Mouse (Mus musculus) hindbrain, embryonic 11.5 days (tissue): ENCODE measurements at regions not wholly inside any gene's neighbourhood (a gene's known extent, or its start where the extent isn't known, plus 50 kb on each side); places are given as distances from the start of the nearest gene placed in this dataset.

ENCODE experiments used
- ATAC-seq: fragments of 200-750 bp; cut with Nextera tagmentation; 2 replicates; pipeline ENCODE4 v1.8.0; 2017; ENCODE audit warnings: mild to moderate bottlenecking, moderate TSS enrichment, moderate library complexity; ENCODE audit not compliant: low FRiP score
- DNase-seq: peaks from one replicate; pipeline ENCODE4 v3.0.0-alpha.2; 2015; ENCODE audit warnings: low spot score
- H3K27ac ChIP-seq: fragments of 300-500 bp; sonication (generic); 2 replicates; pipeline ENCODE4 v1.5.1; 2014; ENCODE audit warnings: mild to moderate bottlenecking, low read depth, low read length
- H3K27me3 ChIP-seq: fragments of 300-500 bp; sonication (generic); 2 replicates; pipeline ENCODE4 v1.6.1; 2014; ENCODE audit warnings: mild to moderate bottlenecking, low read length, moderate library complexity, mixed read lengths; ENCODE audit not compliant: control insufficient read depth, insufficient read depth
- H3K36me3 ChIP-seq: fragments of 300-500 bp; sonication (generic); 2 replicates; pipeline ENCODE4 v1.6.1; 2014; ENCODE audit warnings: mild to moderate bottlenecking, low read length, moderate library complexity, mixed read lengths; ENCODE audit not compliant: control insufficient read depth, insufficient read depth
- H3K4me1 ChIP-seq: fragments of 300-500 bp; sonication (generic); replicated peaks from 2 replicates; pipeline ENCODE4 v1.6.1; 2014; ENCODE audit warnings: low read length, mixed read lengths; ENCODE audit not compliant: control insufficient read depth, insufficient read depth
- H3K4me2 ChIP-seq: fragments of 300-500 bp; sonication (generic); replicated peaks from 2 replicates; pipeline ENCODE4 v1.6.1; 2014; ENCODE audit warnings: mild to moderate bottlenecking, low read depth, low read length
- H3K4me3 ChIP-seq: fragments of 300-500 bp; sonication (generic); 2 replicates; pipeline ENCODE4 v1.5.1; 2014; ENCODE audit warnings: low read depth, low read length
- H3K9ac ChIP-seq: fragments of 300-500 bp; sonication (generic); 2 replicates; pipeline ENCODE4 v1.6.1; 2014; ENCODE audit warnings: low read depth, low read length
- H3K9me3 ChIP-seq: fragments of 300-500 bp; sonication (generic); 2 replicates; pipeline ENCODE4 v1.6.1; 2016; ENCODE audit warnings: low read length; ENCODE audit not compliant: control insufficient read depth
- WGBS: fragments of 180-500 bp; shearing (Covaris S2); extraction: QIAGEN DNeasy Blood & Tissue Kit; methylation state at CpG from one replicate; pipeline ENCODE4 v1.1.7; 2014; 5-methylcytosine and 5-hydroxymethylcytosine counted together

- DNase-seq (no peak), ATAC-seq (no peak)
- Histone ChIP-seq H3K36me3 (no peaks in the 10 kb centered on the region), H3K4me2 (no peak overlapping the region), H3K27me3 (no peaks in the 10 kb centered on the region), H3K9me3 (no peaks in the 10 kb centered on the region), H3K4me1 (no peaks in the 10 kb centered on the region), H3K9ac (no peak overlapping the region), H3K4me3 (no peak overlapping the region), H3K27ac (no peak overlapping the region)
- 36% methylated on average over 3 of the region's 3 CpGs for WGBS
Observed at GRCm38 (mm10) chr16:97234321-97234720, 63.8 kb upstream of the Dscam start.

- ATAC-seq (no peak), DNase-seq (no peak)
- H3K27me3 ChIP-seq: no peaks in the 10 kb centered on the region
- H3K4me1 ChIP-seq: no peaks in the 10 kb centered on the region
- no peak overlapping the region for H3K4me2 ChIP-seq
- H3K4me3 ChIP-seq: no peak overlapping the region
- H3K9ac ChIP-seq: no peak overlapping the region
- no peaks in the 10 kb centered on the region for H3K36me3 ChIP-seq
- WGBS: 87% methylated on average over 5 of the region's 5 CpGs
- H3K27ac ChIP-seq: no peak overlapping the region
- no peaks in the 10 kb centered on the region for H3K9me3 ChIP-seq
Observed at GRCm38 (mm10) chr16:97239626-97240025, 69.1 kb upstream of the Dscam start.

DNA sequence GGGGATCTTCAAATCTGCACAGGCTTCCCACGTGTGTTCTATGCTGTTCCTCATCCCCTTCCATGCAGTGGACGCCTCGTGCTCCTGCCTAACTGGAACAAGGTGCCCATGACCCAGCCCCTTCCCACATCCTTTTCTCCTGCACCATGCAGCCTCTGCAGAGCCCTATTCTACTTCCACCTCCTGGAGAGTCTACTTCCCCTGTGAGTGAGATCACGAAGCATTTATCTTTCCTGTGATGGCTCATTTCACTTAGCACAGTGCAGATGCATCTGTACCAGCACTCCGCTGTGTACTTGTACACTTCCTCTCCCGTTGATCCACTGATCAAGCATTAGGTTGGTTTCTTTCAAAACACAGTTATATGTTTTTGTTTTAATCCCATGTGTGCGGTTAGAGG lies 69.5 kb upstream of the Dscam start:
- ATAC-seq (no peak), DNase-seq (no peak)
- H3K9me3 ChIP-seq: no peaks in the 10 kb centered on the region
- no peak overlapping the region for H3K9ac ChIP-seq
- H3K4me3 ChIP-seq: no peak overlapping the region
- 82% methylated on average over 7 of the region's 7 CpGs for WGBS
- no peaks in the 10 kb centered on the region for H3K36me3 ChIP-seq
- H3K4me1 ChIP-seq: no peaks in the 10 kb centered on the region
- H3K27me3 ChIP-seq: no peaks in the 10 kb centered on the region
- H3K27ac ChIP-seq: no peak overlapping the region
- no peak overlapping the region for H3K4me2 ChIP-seq

DNA sequence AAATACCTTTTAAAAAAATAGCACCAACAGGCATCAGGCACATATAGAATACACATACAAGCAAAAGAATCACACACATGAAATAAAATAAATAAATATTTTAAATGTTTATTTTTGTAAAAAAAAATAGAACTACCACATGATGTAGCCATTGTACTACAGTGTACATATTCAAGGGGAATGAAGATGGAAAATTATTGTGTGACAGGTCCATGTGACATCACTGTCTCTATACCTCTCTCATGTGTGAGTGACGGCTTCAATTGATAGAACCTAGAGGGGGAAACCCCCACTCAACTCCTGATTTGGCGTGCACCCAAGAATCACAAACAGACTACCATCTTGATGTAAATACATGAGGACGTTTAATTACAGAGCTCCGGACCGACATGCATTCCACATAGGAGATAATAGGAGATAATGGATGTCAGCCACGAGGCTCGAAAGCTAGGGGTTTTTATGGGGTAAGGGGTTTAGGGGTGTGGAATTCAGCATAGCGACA lies 70.4 kb upstream of the Dscam start:
- Histone ChIP-seq H3K9me3 (no peaks in the 10 kb centered on the region), H3K27me3 (no peaks in the 10 kb centered on the region), H3K27ac (no peak overlapping the region), H3K4me3 (no peak overlapping the region), H3K4me1 (no peaks in the 10 kb centered on the region), H3K36me3 (no peaks in the 10 kb centered on the region), H3K9ac (no peak overlapping the region), H3K4me2 (no peak overlapping the region)
- DNase-seq: no peak
- WGBS: 93% methylated on average over 8 of the region's 8 CpGs
- ATAC-seq: no peak

DNA sequence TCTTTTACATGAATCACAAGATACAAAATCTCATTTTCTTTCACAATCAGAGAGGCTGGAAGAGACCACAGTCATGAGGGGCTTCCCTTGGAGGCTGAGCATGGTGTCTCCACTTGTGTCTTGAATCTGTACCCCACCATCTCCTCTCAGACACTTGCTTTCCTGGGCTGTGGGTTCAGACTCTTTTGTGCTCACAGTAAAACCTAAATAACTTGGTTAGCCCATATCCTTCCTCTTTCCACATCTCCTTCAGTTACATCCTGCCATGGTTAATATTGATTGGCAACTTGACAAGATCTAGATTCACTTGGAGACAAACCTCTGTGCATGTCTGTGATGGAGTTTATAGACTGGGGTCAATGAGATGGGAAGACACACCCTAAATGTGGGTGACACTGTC lies 71.1 kb upstream of the Dscam start:
- ATAC-seq: no peak
- no peak overlapping the region for H3K9ac ChIP-seq
- DNase-seq: no peak
- H3K36me3 ChIP-seq: no peaks in the 10 kb centered on the region
- no peaks in the 10 kb centered on the region for H3K4me1 ChIP-seq
- no peaks in the 10 kb centered on the region for H3K27me3 ChIP-seq
- no peaks in the 10 kb centered on the region for H3K9me3 ChIP-seq
- H3K4me3 ChIP-seq: no peak overlapping the region
- no peak overlapping the region for H3K27ac ChIP-seq
- H3K4me2 ChIP-seq: no peak overlapping the region

- no peak for DNase-seq
- Histone ChIP-seq H3K27ac (no peak overlapping the region), H3K4me1 (no peaks in the 10 kb centered on the region), H3K4me2 (no peak overlapping the region), H3K9ac (no peak overlapping the region), H3K36me3 (no peaks in the 10 kb centered on the region), H3K27me3 (no peaks in the 10 kb centered on the region), H3K9me3 (no peaks in the 10 kb centered on the region), H3K4me3 (no peak overlapping the region)
- WGBS: 77% methylated on average over 6 of the region's 6 CpGs
- no peak for ATAC-seq
Observed at GRCm38 (mm10) chr16:97250488-97250887, 79.9 kb upstream of the Dscam start.

DNA sequence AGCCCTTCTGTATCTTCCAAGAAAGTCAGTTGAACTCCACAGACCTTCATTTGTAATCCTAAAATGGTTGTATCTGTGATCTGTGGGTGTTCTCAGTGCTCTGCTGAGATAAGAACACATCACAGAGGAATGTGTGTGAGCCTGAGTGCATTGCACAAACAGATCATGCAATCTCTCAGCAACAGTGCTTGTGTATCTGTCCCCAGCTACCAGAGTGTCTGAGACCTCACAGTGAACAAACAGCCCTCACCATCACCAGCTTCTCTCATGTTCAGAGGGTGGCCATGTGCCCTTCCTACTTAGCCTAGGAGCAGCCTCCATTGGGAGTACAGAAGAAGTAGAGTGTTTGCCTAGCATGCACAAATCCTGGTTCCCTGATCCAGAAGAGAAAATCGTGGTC lies 82.0 kb upstream of the Dscam start:
- Histone ChIP-seq H3K4me1 (no peaks in the 10 kb centered on the region), H3K4me3 (no peak overlapping the region), H3K4me2 (no peak overlapping the region), H3K27ac (no peak overlapping the region), H3K27me3 (no peaks in the 10 kb centered on the region), H3K36me3 (no peaks in the 10 kb centered on the region), H3K9ac (no peak overlapping the region), H3K9me3 (no peaks in the 10 kb centered on the region)
- WGBS: 82% methylated on average over 1 of the region's 1 CpGs
- DNase-seq (no peak), ATAC-seq (no peak)

- Histone ChIP-seq H3K27me3 (no peaks in the 10 kb centered on the region), H3K27ac (no peak overlapping the region), H3K4me2 (no peak overlapping the region), H3K9me3 (no peaks in the 10 kb centered on the region), H3K9ac (no peak overlapping the region), H3K4me3 (no peak overlapping the region), H3K36me3 (no peaks in the 10 kb centered on the region), H3K4me1 (no peaks in the 10 kb centered on the region)
- WGBS: 51% methylated on average over 2 of the region's 2 CpGs
- no peak for ATAC-seq
- no peak for DNase-seq
Observed at GRCm38 (mm10) chr16:97252997-97253635, 82.6 kb upstream of the Dscam start.

DNA sequence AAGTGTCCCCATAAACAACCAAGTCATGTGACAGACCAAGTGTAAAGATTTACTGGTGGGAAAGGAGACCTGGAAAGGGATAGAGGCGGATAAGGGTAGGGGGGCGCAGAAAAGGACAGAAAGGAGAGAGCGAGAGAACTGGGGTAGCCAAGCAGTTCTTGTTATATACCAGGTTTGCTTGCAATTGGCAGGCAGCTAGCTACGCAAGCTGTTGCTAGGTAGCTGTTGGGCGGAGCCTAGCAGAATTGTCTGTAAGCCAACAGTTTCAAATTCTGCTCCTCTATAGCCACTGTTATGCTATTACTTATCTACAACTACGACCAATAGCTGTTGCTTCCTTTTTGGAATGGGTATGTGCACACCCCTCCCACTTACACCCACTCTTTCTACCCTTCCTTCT lies 88.3 kb upstream of the Dscam start:
- Histone ChIP-seq H3K9ac (no peak overlapping the region), H3K4me1 (no peaks in the 10 kb centered on the region), H3K4me3 (no peak overlapping the region), H3K4me2 (no peak overlapping the region), H3K27ac (no peak overlapping the region), H3K36me3 (no peaks in the 10 kb centered on the region), H3K9me3 (no peaks in the 10 kb centered on the region), H3K27me3 (no peaks in the 10 kb centered on the region)
- DNase-seq (no peak), ATAC-seq (no peak)
- 79% methylated on average over 6 of the region's 6 CpGs for WGBS
